Mouse (Mus musculus) stomach, embryonic 15.5 days (tissue): ENCODE data around the gene Icosl. TPM values are rescaled to one million over a fixed set of nuclear protein-coding genes. Genes with fewer than 3 reads are reported as not detected.
"Not testable (repeated sequence)": the region's sequence is repeated elsewhere in the genome, so short reads cannot be mapped to it uniquely, and the experiment has no call there.

Experiments
- ATAC-seq: fragments of 200-750 bp; cut with Nextera tagmentation; 2 replicates; pipeline ENCODE4 v1.8.0; 2017; ENCODE audit warnings: low read depth, moderate number of reproducible peaks, moderate TSS enrichment; ENCODE audit not compliant: insufficient read depth, low FRiP score
- H3K27ac ChIP-seq: fragments of 300-500 bp; sonication (generic); 2 replicates; pipeline ENCODE4 v1.5.1; 2015; ENCODE audit warnings: mild to moderate bottlenecking, inconsistent platforms
- H3K27me3 ChIP-seq: fragments of 300-500 bp; sonication (generic); replicated peaks from 2 replicates; pipeline ENCODE4 v1.6.1; 2015; ENCODE audit warnings: inconsistent platforms
- H3K36me3 ChIP-seq: fragments of 300-500 bp; sonication (generic); 2 replicates; pipeline ENCODE4 v1.6.1; 2015; ENCODE audit warnings: inconsistent platforms
- H3K4me1 ChIP-seq: fragments of 300-500 bp; sonication (generic); 2 replicates; pipeline ENCODE4 v1.6.1; 2015; ENCODE audit warnings: inconsistent platforms
- H3K4me2 ChIP-seq: fragments of 300-500 bp; sonication (generic); 2 replicates; pipeline ENCODE4 v1.6.1; 2015; ENCODE audit warnings: mild to moderate bottlenecking, inconsistent platforms
- H3K4me3 ChIP-seq: fragments of 300-500 bp; sonication (generic); replicated peaks from 2 replicates; pipeline ENCODE4 v1.5.1; 2015; ENCODE audit warnings: inconsistent platforms
- H3K9ac ChIP-seq: fragments of 300-500 bp; sonication (generic); 2 replicates; pipeline ENCODE4 v1.6.1; 2015; ENCODE audit warnings: inconsistent platforms
- H3K9me3 ChIP-seq: fragments of 300-500 bp; sonication (generic); 2 replicates; pipeline ENCODE4 v1.6.1; 2016; ENCODE audit warnings: inconsistent platforms
- WGBS: fragments of 180-500 bp; shearing (Covaris S2); methylation state at CpG from one replicate; pipeline ENCODE4 v1.1.7; 2015; 5-methylcytosine and 5-hydroxymethylcytosine counted together
- polyA plus RNA-seq: library from polyadenylated mRNA; unstranded; fragments of >200 nt; fragmentation: Nextera tagmentation; extraction: Ambion mirVana; gene quantifications from 2 replicates; pipeline ENCODE4 v1.2.1, GENCODE M21; 2015

Icosl gene
- polyA plus RNA-seq, 1 experiment from 2014 or later, result 5.3 TPM

- H3K4me2 ChIP-seq, result no peak overlapping the region
- H3K9me3 ChIP-seq, result no peaks in the 10 kb centered on the region
- no peak overlapping the region for H3K9ac ChIP-seq
- H3K4me3 ChIP-seq, result no peak overlapping the region
- H3K36me3 ChIP-seq, result no peaks in the 10 kb centered on the region
- no peak for ATAC-seq
- no peaks in the 10 kb centered on the region for H3K27me3 ChIP-seq
- no peak overlapping the region for H3K27ac ChIP-seq
- WGBS, result 73% methylated on average over 5 of the region's 5 CpGs
- peaks cover 4% of the 10 kb centered on the region; the same call in 1 of the 2 replicates for H3K4me1 ChIP-seq
Observed at GRCm38 (mm10) chr10:78095954-78096931, 27.1 kb downstream of the Icosl start.

- H3K4me3 ChIP-seq, H3K27ac ChIP-seq, ATAC-seq, H3K4me2 ChIP-seq, H3K9me3 ChIP-seq, H3K27me3 ChIP-seq, H3K9ac ChIP-seq, H3K36me3 ChIP-seq, H3K4me1 ChIP-seq: not testable (repeated sequence)
Observed at GRCm38 (mm10) chr10:78099860-78100259, 30.8 kb downstream of the Icosl start.

- H3K27ac ChIP-seq, result no peak overlapping the region
- H3K4me1 ChIP-seq, result peaks cover 4% of the 10 kb centered on the region; the same call in 1 of the 2 replicates
- peak; percentile 19 for ATAC-seq
- H3K36me3 ChIP-seq, result no peaks in the 10 kb centered on the region
- H3K9ac ChIP-seq, result no peak overlapping the region
- no peaks in the 10 kb centered on the region for H3K9me3 ChIP-seq
- H3K27me3 ChIP-seq, result no peaks in the 10 kb centered on the region
- H3K4me2 ChIP-seq, result peak overlapping the region; percentile 51
- 10% methylated on average over 16 of the region's 16 CpGs for WGBS
- peak overlapping the region; percentile 17 for H3K4me3 ChIP-seq
Observed at GRCm38 (mm10) chr10:78100989-78101780, 32.1 kb downstream of the Icosl start.

- H3K4me2 ChIP-seq, result no peak overlapping the region
- peaks cover 4% of the 10 kb centered on the region; the same call in 1 of the 2 replicates for H3K4me1 ChIP-seq
- peak overlapping the region; percentile 73 for H3K27ac ChIP-seq
- H3K36me3 ChIP-seq, result no peaks in the 10 kb centered on the region
- ATAC-seq, result no peak; the same call in 1 of the 2 replicates
- H3K9me3 ChIP-seq, result no peaks in the 10 kb centered on the region
- H3K4me3 ChIP-seq, result no peak overlapping the region
- H3K27me3 ChIP-seq, result no peaks in the 10 kb centered on the region
- 46% methylated on average over 11 of the region's 11 CpGs for WGBS
- no peak overlapping the region for H3K9ac ChIP-seq
Observed at GRCm38 (mm10) chr10:78104555-78105490, 35.7 kb downstream of the Icosl start.

- H3K9ac ChIP-seq, result no peak overlapping the region
- no peaks in the 10 kb centered on the region for H3K27me3 ChIP-seq
- ATAC-seq, result no peak
- H3K9me3 ChIP-seq, result no peaks in the 10 kb centered on the region
- H3K36me3 ChIP-seq, result no peaks in the 10 kb centered on the region
- WGBS, result 78% methylated on average over 12 of the region's 12 CpGs
- H3K27ac ChIP-seq, result peak overlapping the region; percentile 73; the same call in 1 of the 2 replicates
- H3K4me2 ChIP-seq, result no peak overlapping the region
- H3K4me1 ChIP-seq, result peaks cover 4% of the 10 kb centered on the region; the same call in 1 of the 2 replicates
- H3K4me3 ChIP-seq, result no peak overlapping the region
Observed at GRCm38 (mm10) chr10:78105548-78105947, 36.4 kb downstream of the Icosl start.

GRCm38 (mm10) chr10:78114521-78115092 lies 45.5 kb downstream of the Icosl start:
- 0 out of 2 replicates have a peak, but pooled peaks have one; percentile 18 for ATAC-seq
- no peak overlapping the region for H3K4me2 ChIP-seq
- no peaks in the 10 kb centered on the region for H3K4me1 ChIP-seq
- no peak overlapping the region for H3K9ac ChIP-seq
- H3K4me3 ChIP-seq, result no peak overlapping the region
- no peak overlapping the region for H3K27ac ChIP-seq
- H3K36me3 ChIP-seq, result no peaks in the 10 kb centered on the region
- H3K27me3 ChIP-seq, result no peaks in the 10 kb centered on the region
- no peaks in the 10 kb centered on the region for H3K9me3 ChIP-seq
- 79% methylated on average over 4 of the region's 4 CpGs for WGBS

GRCm38 (mm10) chr10:78115153-78115552 lies 46.1 kb downstream of the Icosl start:
- H3K4me3 ChIP-seq, result no peak overlapping the region
- no peak overlapping the region for H3K4me2 ChIP-seq
- H3K9me3 ChIP-seq, result no peaks in the 10 kb centered on the region
- H3K27ac ChIP-seq, result no peak overlapping the region
- ATAC-seq, result no peak
- H3K27me3 ChIP-seq, result no peaks in the 10 kb centered on the region
- no peaks in the 10 kb centered on the region for H3K36me3 ChIP-seq
- no peak overlapping the region for H3K9ac ChIP-seq
- no peaks in the 10 kb centered on the region for H3K4me1 ChIP-seq
- 71% methylated on average over 2 of the region's 2 CpGs for WGBS

- Histone ChIP-seq H3K9me3 (no peaks in the 10 kb centered on the region), H3K4me2 (no peak overlapping the region), H3K27me3 (no peaks in the 10 kb centered on the region), H3K4me1 (no peaks in the 10 kb centered on the region), H3K9ac (no peak overlapping the region), H3K4me3 (no peak overlapping the region), H3K27ac (no peak overlapping the region), H3K36me3 (no peaks in the 10 kb centered on the region)
- WGBS, result 88% methylated on average over 4 of the region's 4 CpGs
- no peak for ATAC-seq
Observed at GRCm38 (mm10) chr10:78119422-78119821, 50.3 kb downstream of the Icosl start.

GRCm38 (mm10) chr10:78124137-78124536 lies 55.0 kb downstream of the Icosl start:
- not testable (repeated sequence) for H3K9me3 ChIP-seq, H3K27ac ChIP-seq, H3K4me1 ChIP-seq, H3K36me3 ChIP-seq, ATAC-seq, H3K27me3 ChIP-seq, H3K4me3 ChIP-seq, H3K9ac ChIP-seq
- WGBS, result 26% methylated on average over 6 of the region's 6 CpGs
- H3K4me2 ChIP-seq, result 0 out of 2 replicates have a peak overlapping the region, but pooled peaks have one; percentile 5

GRCm38 (mm10) chr10:78125061-78125460 lies 56.0 kb downstream of the Icosl start:
- H3K27ac ChIP-seq, H3K4me1 ChIP-seq, H3K4me2 ChIP-seq, ATAC-seq, H3K27me3 ChIP-seq, H3K9ac ChIP-seq, H3K36me3 ChIP-seq, H3K9me3 ChIP-seq, H3K4me3 ChIP-seq: not testable (repeated sequence)
- WGBS, result 71% methylated on average over 8 of the region's 8 CpGs

- Histone ChIP-seq H3K9me3 (no peaks in the 10 kb centered on the region), H3K9ac (no peak overlapping the region), H3K27ac (no peak overlapping the region), H3K27me3 (no peaks in the 10 kb centered on the region), H3K4me2 (no peak overlapping the region), H3K4me3 (no peak overlapping the region), H3K4me1 (no peaks in the 10 kb centered on the region), H3K36me3 (no peaks in the 10 kb centered on the region)
- ATAC-seq, result no peak
- 97% methylated on average over 5 of the region's 5 CpGs for WGBS
Observed at GRCm38 (mm10) chr10:78126311-78126710, 57.2 kb downstream of the Icosl start.
